17 mouse cellular contexts compared by ENCODE assay signal in genomic region chr6:124166596-124166995, GRCm38 (mm10).
"Had no signal": no experiment of that assay in that cellular context is flagged by ENCODE, and none has a peak within 500 bp of the region (broad histone marks: within the 10 kb centered on the region; RNA-seq: fewer than 3 reads in every experiment).

No protein-coding gene starts in this region.

- ATAC-seq: forebrain, embryonic 13.5 days; forebrain, embryonic 14.5 days; forebrain, embryonic 15.5 days; forebrain, embryonic 16.5 days; forebrain, postnatal 0 days had no signal

- DNase-seq: cerebellum, adult 8-10 months; cerebellum, adult 9-10 months; cerebellum, adult 9-11 months; embryo, embryonic 11 days; forebrain, postnatal 0 days; gastrocnemius, adult 2 months; gastrocnemius, postnatal 10 days; gastrocnemius, postnatal 14 days; gastrocnemius, postnatal 25 days; gastrocnemius, postnatal 36 days; heart, adult 11 months; heart, adult 18-20 months; heart, adult 2 months had no signal
